Mouse (Mus musculus): Measurements from ENCODE around the gene Efnb1.
"Not testable (repeated sequence)": the region's sequence is repeated elsewhere in the genome, so short reads cannot be mapped to it uniquely, and the experiment has no call there.

Gene Efnb1
- long read RNA-seq, experiment 1, transcript Efnb1-201 (5 exons, 3,258 nt), result major isoform, 9 of 15 reads
- long read RNA-seq, experiment 1, partial matches to known transcripts, result 0 of 15 reads
- long read RNA-seq, experiment 1, other reads (novel, unspliced or antisense), result 6 of 15 reads
- long read RNA-seq, experiment 2, transcript Efnb1-201 (5 exons, 3,258 nt), result major isoform, 5 of 8 reads
- long read RNA-seq, experiment 2, partial matches to known transcripts, result 2 of 8 reads
- long read RNA-seq, experiment 2, other reads (novel, unspliced or antisense), result 1 of 8 reads

- intact Hi-C loops (cut with DNase I), result loop anchor here (2.0 to 5.0 kb wide), 3 partner anchors 62 to 191 kb away; no protein-coding TSS in a partner anchor
Measured at GRCm38 (mm10) chrX:99135523-99136258, at the start of gene Efnb1. Efnb1 (plus strand) TSS chrX:99136130.

- intact Hi-C loops (cut with DNase I), result no loop called here
Measured at GRCm38 (mm10) chrX:99092704-99093103, 43.2 kb upstream of the Efnb1 start.

- intact Hi-C loops (cut with DNase I), result not testable (repeated sequence)
Measured at GRCm38 (mm10) chrX:99111088-99111724, 24.7 kb upstream of the Efnb1 start.

GRCm38 (mm10) chrX:99119510-99119909 is 16.4 kb upstream of the Efnb1 start:
- intact Hi-C loops (cut with DNase I), result loop anchor here (5.0 kb wide), 1 partner anchor 132 kb away; no protein-coding TSS in a partner anchor

GRCm38 (mm10) chrX:99130059-99130458 is 5.9 kb upstream of the Efnb1 start:
- intact Hi-C loops (cut with DNase I), result loop anchor here (2.0 to 5.0 kb wide), 3 partner anchors 232 to 527 kb away; no protein-coding TSS in a partner anchor

GRCm38 (mm10) chrX:99132573-99132972 is 3.4 kb upstream of the Efnb1 start:
- intact Hi-C loops (cut with DNase I), result loop anchor here (2.0 to 5.0 kb wide), 3 partner anchors 230 to 440 kb away; no protein-coding TSS in a partner anchor

GRCm38 (mm10) chrX:99134891-99135290 is 1.0 kb upstream of the Efnb1 start:
- intact Hi-C loops (cut with DNase I), result loop anchor here (5.0 kb wide), 4 partner anchors 62 to 437 kb away; no protein-coding TSS in a partner anchor

- intact Hi-C loops (cut with DNase I), result loop anchor here (2.0 to 5.0 kb wide), 3 partner anchors 61 to 190 kb away; no protein-coding TSS in a partner anchor
Measured at GRCm38 (mm10) chrX:99136431-99136966, 569 bp downstream of the Efnb1 start.

GRCm38 (mm10) chrX:99137143-99137870 is 1.4 kb downstream of the Efnb1 start:
- intact Hi-C loops (cut with DNase I), result loop anchor here (2.0 to 5.0 kb wide), 3 partner anchors 60 to 189 kb away; no protein-coding TSS in a partner anchor

GRCm38 (mm10) chrX:99137928-99138740 is 2.2 kb downstream of the Efnb1 start:
- intact Hi-C loops (cut with DNase I), result loop anchor here (2.0 to 5.0 kb wide), 3 partner anchors 59 to 189 kb away; no protein-coding TSS in a partner anchor

- intact Hi-C loops (cut with DNase I), result no loop called here
Measured at GRCm38 (mm10) chrX:99141079-99141478, 5.1 kb downstream of the Efnb1 start.

GRCm38 (mm10) chrX:99141900-99142299 is 6.0 kb downstream of the Efnb1 start:
- intact Hi-C loops (cut with DNase I), result no loop called here

- intact Hi-C loops (cut with DNase I), result no loop called here
Measured at GRCm38 (mm10) chrX:99145561-99145960, 9.6 kb downstream of the Efnb1 start.

- intact Hi-C loops (cut with DNase I), result no loop called here
Measured at GRCm38 (mm10) chrX:99148061-99148905, 12.4 kb downstream of the Efnb1 start.

GRCm38 (mm10) chrX:99149047-99149446 is 13.1 kb downstream of the Efnb1 start:
- intact Hi-C loops (cut with DNase I), result no loop called here

GRCm38 (mm10) chrX:99149900-99150299 is 14.0 kb downstream of the Efnb1 start:
- intact Hi-C loops (cut with DNase I), result no loop called here

- intact Hi-C loops (cut with DNase I), result no loop called here
Measured at GRCm38 (mm10) chrX:99150712-99151111, 14.8 kb downstream of the Efnb1 start.

- intact Hi-C loops (cut with DNase I), result no loop called here
Measured at GRCm38 (mm10) chrX:99151434-99151833, 15.5 kb downstream of the Efnb1 start.

- intact Hi-C loops (cut with DNase I), result no loop called here
Measured at GRCm38 (mm10) chrX:99152141-99152540, 16.2 kb downstream of the Efnb1 start.

Measured in adrenal gland (tissue).